Mouse (Mus musculus) B cell, adult 67 days (primary cell): ENCODE measurements around the gene Gm21900. TPM values are rescaled to one million over a fixed set of nuclear protein-coding genes. Genes with fewer than 3 reads are reported as not detected.

Experiments
- total RNA-seq, 2 experiments: library from RNA; stranded (reverse); gene quantifications; 4 replicates each; pipeline ENCODE4 v1.2.4; 2023

The Gm21900 gene
- not detected for total RNA-seq

DNA sequence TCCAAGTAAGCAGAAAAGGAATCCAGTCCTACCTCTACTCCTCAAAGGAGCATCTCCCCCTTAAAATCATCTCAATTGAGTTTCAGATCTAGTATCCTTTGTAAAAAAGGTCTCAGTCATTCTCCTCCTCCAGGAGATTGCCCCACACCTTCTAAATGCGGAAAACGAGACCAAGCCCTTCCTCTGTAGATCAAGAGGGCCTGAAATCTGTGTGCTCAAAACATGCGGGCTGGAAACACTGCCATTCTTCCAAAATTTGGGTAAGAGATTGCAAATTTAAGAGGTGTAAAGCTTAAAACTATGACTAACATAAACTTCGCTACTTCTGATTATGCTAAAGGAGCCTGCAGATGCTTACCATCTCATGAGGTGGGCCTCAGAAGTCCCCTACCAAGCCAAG is at the start of gene Gm21900:
Gene Gm21900 (plus strand): TSS at position 301 of the 400 bp plus-strand sequence.

Other genes starting within 250 kb of the Gm21900 start
- not detected for gene Gm28510, start 203.6 kb upstream of the Gm21900 start, total RNA-seq
- not detected for gene Gm20737, start 80.3 kb upstream of the Gm21900 start, total RNA-seq
- not detected for gene Gm21775, start 62.9 kb upstream of the Gm21900 start, total RNA-seq
- gene Gm20777, start 136.1 kb downstream of the Gm21900 start, total RNA-seq: not detected